Mouse (Mus musculus) embryonic facial prominence, embryonic 14.5 days (tissue): ENCODE data around the gene Ppil4. TPM values are rescaled to one million over a fixed set of nuclear protein-coding genes. Genes with fewer than 3 reads are reported as not detected.

Experiments
- ATAC-seq: fragments of 200-750 bp; cut with Nextera tagmentation; 2 replicates; pipeline ENCODE4 v1.8.0; 2017; ENCODE audit warnings: low read depth, moderate number of reproducible peaks, moderate TSS enrichment
- DNase-seq: peaks from one replicate; pipeline ENCODE4 v3.0.0-alpha.2; 2015; ENCODE audit warnings: low spot score
- H3K27ac ChIP-seq: fragments of 300-500 bp; sonication (generic); replicated peaks from 2 replicates; pipeline ENCODE4 v1.5.1; 2014; ENCODE audit warnings: low read depth, mild to moderate bottlenecking, low read length, moderate library complexity
- H3K27me3 ChIP-seq: fragments of 300-500 bp; sonication (generic); replicated peaks from 2 replicates; pipeline ENCODE4 v1.6.1; 2014; ENCODE audit warnings: low read length; ENCODE audit not compliant: control insufficient read depth, insufficient read depth
- H3K36me3 ChIP-seq: fragments of 300-500 bp; sonication (generic); 2 replicates; pipeline ENCODE4 v1.6.1; 2014; ENCODE audit warnings: low read length, mixed read lengths; ENCODE audit not compliant: control insufficient read depth, insufficient read depth
- H3K4me1 ChIP-seq: fragments of 300-500 bp; sonication (generic); 2 replicates; pipeline ENCODE4 v1.6.1; 2014; ENCODE audit warnings: antibody characterized with exemption, low read length; ENCODE audit not compliant: control insufficient read depth, insufficient read depth
- H3K4me2 ChIP-seq: fragments of 300-500 bp; sonication (generic); 2 replicates; pipeline ENCODE4 v1.6.1; 2014; ENCODE audit warnings: low read depth, mild to moderate bottlenecking, low read length, moderate library complexity, mixed read lengths
- H3K4me3 ChIP-seq: fragments of 300-500 bp; sonication (generic); 2 replicates; pipeline ENCODE4 v1.5.1; 2014; ENCODE audit warnings: low read depth, mild to moderate bottlenecking, low read length
- H3K9ac ChIP-seq: fragments of 300-500 bp; sonication (generic); 2 replicates; pipeline ENCODE4 v1.6.1; 2014; ENCODE audit warnings: low read depth, mild to moderate bottlenecking, low read length, moderate library complexity, mixed read lengths
- H3K9me3 ChIP-seq: fragments of 300-500 bp; sonication (generic); 2 replicates; pipeline ENCODE4 v1.6.1; 2016; ENCODE audit warnings: low read length; ENCODE audit not compliant: control insufficient read depth
- WGBS: fragments of 180-500 bp; shearing (Covaris S2); extraction: QIAGEN DNeasy Blood & Tissue Kit; methylation state at CpG from one replicate; pipeline ENCODE4 v1.1.7; 2014; 5-methylcytosine and 5-hydroxymethylcytosine counted together
- microRNA-seq: library from miRNA; unstranded; fragments of <30 nt; microRNA quantifications from one replicate; pipeline ENCODE4, GENCODE M21; 2016; ENCODE audit warnings: borderline number of aligned reads
- polyA plus RNA-seq: library from polyadenylated mRNA; unstranded; fragments of >200 nt; fragmentation: Nextera tagmentation; extraction: Ambion mirVana; gene quantifications from 2 replicates; pipeline ENCODE4 v1.2.1, GENCODE M21; 2014

Ppil4 gene
- polyA plus RNA-seq, 1 experiment from 2014 or later, result 32.8 TPM

GRCm38 (mm10) chr10:7870571-7871315 is 78.1 kb downstream of the Ppil4 start:
- Histone ChIP-seq H3K4me3 (no peak overlapping the region), H3K27me3 (peaks cover 25% of the 10 kb centered on the region), H3K4me2 (no peak overlapping the region), H3K9ac (no peak overlapping the region), H3K36me3 (no peaks in the 10 kb centered on the region), H3K9me3 (no peaks in the 10 kb centered on the region), H3K4me1 (0 out of 2 replicates have a peak, but pooled peaks cover 7% of the 10 kb centered on the region), H3K27ac (no peak overlapping the region)
- ATAC-seq (no peak), DNase-seq (peak; percentile 20)
- 62% methylated on average over 11 of the region's 11 CpGs for WGBS

GRCm38 (mm10) chr10:7871381-7872020 is 78.8 kb downstream of the Ppil4 start:
- Histone ChIP-seq H3K36me3 (no peaks in the 10 kb centered on the region), H3K4me3 (no peak overlapping the region), H3K9ac (no peak overlapping the region), H3K9me3 (no peaks in the 10 kb centered on the region), H3K4me2 (no peak overlapping the region), H3K4me1 (0 out of 2 replicates have a peak, but pooled peaks cover 7% of the 10 kb centered on the region), H3K27me3 (peaks cover 22% of the 10 kb centered on the region), H3K27ac (no peak overlapping the region)
- 66% methylated on average over 5 of the region's 5 CpGs for WGBS
- ATAC-seq, result no peak
- no peak for DNase-seq

Small RNA genes lying within 50 kb of the gene (microRNA-seq; reads per million reads assigned to microRNA genes)
- gene Mir5104, result 1.00 reads per million

Other genes with a start within 250 kb of the Ppil4 start
- gene Lrp11, start 203.1 kb upstream of the Ppil4 start, polyA plus RNA-seq, result 5.4 and 5.6 TPM in 2 replicates
- gene Nup43, start 125.4 kb upstream of the Ppil4 start, polyA plus RNA-seq, result 37.0 and 41.8 TPM in 2 replicates
- 126 and 130 TPM in 2 replicates for gene Pcmt1, start 111.8 kb upstream of the Ppil4 start, polyA plus RNA-seq
- 12.2 and 12.6 TPM in 2 replicates for gene Lats1, start 111.7 kb upstream of the Ppil4 start, polyA plus RNA-seq
- 48.0 and 51.8 TPM in 2 replicates for gene Katna1, start 66.9 kb upstream of the Ppil4 start, polyA plus RNA-seq
- gene Ginm1, start 67 bp upstream of the Ppil4 start, polyA plus RNA-seq, result 82.9 and 87.3 TPM in 2 replicates
- 0.11 and 0.24 TPM in 2 replicates for gene Zc3h12d, start 39.6 kb downstream of the Ppil4 start, polyA plus RNA-seq
- 34.9 and 37.0 TPM in 2 replicates for gene Tab2, start 163.3 kb downstream of the Ppil4 start, polyA plus RNA-seq